Mouse (Mus musculus) mouse trophoblast stem cell (cell line): ENCODE results near the gene Mgat1.
"Not testable (repeated sequence)": the region's sequence is repeated elsewhere in the genome, so short reads cannot be mapped to it uniquely, and the experiment has no call there.

Source experiments
- in situ Hi-C, 2 experiments: fragments of 300-500 bp; cut with MseI, MboI; formaldehyde crosslinking; loops; 2 replicates in 1 of 2; 3 replicates in 1 of 2; pipeline ENCODE4 v1.15.1; 2025

The Mgat1 gene

DNA sequence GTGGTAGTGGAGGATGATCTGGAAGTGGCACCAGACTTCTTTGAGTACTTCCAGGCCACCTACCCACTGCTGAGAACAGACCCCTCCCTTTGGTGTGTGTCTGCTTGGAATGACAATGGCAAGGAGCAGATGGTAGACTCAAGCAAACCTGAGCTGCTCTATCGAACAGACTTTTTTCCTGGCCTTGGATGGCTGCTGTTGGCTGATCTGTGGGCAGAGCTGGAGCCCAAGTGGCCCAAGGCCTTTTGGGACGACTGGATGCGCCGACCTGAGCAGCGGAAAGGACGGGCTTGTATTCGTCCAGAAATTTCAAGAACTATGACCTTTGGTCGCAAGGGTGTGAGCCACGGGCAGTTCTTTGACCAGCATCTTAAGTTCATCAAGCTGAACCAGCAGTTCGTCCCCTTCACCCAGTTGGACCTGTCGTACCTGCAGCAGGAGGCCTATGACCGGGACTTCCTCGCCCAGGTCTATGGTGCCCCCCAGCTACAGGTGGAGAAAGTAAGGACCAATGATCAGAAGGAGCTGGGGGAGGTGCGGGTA, 17.4 kb downstream of the Mgat1 start:
- in situ Hi-C loops, result loop anchor here in 1 of 2 experiments (10.0 kb wide), 1 partner anchor 387 kb away; the partner anchor contains the start of gene Irgm1

DNA sequence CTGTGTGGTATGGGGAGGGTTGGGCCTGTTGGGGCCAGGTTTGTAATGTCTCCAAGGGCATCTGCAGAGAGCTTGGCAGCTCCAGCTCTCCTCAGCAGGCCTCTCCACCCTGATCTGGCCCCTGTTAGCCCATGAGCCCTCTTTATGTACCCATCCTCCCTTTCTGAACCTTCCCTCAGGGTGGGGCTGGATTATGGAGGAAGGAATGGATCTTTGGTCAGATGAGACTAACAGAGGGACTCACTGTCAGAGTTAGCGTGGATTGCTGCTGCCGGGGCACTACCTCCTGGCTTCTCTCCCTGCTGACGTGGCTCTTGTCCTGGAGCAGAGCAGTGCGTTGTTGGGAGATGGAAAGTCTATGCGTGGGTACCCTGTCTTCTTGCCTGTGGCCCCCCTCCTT, 18.3 kb downstream of the Mgat1 start:
- in situ Hi-C loops, result loop anchor here in 1 of 2 experiments (10.0 kb wide), 1 partner anchor 387 kb away; the partner anchor contains the start of gene Irgm1

DNA sequence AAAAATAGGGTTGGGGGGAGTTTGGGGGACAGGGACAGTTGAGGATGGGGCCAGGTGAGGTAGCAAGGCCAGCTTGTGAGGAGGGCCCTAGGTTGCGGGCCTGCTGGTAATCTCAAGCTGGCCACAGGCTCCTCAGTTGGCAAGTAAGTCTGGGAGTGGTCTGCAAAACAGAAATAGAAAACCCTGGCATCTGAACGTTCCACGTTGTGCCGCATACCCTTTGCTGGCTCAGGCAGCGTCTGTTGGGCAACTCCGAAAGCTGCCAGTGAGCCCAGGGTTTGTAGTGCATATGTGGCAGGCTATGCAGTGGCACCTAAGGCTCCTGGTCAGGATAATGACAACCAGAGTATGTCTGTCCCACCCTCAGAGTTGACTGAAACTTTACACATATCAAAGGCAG, 19.2 kb downstream of the Mgat1 start:
- in situ Hi-C loops, result loop anchor here in 1 of 2 experiments (10.0 kb wide), 1 partner anchor 388 kb away; the partner anchor contains the start of gene Irgm1

DNA sequence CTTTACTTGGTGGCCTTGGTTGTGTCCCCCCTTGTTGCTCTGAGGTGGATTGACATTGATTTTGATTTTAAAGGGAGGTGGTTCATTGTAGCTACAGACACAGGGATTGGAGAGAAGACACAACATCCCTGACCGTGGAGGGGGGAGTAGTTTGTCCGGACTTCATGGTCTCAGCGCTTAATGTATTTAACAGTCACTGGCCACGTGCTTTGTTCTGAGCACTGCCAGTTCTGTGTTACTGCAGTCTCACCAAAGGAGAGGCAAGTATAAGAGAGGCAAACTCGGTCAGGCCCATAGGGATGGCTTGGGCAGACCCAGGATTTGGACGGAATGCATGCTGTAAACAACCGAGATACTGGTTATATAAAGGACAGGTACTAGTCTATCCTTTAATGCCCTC, 20.1 kb downstream of the Mgat1 start:
- in situ Hi-C loops, result loop anchor here in 1 of 2 experiments (10.0 kb wide), 1 partner anchor 389 kb away; the partner anchor contains the start of gene Irgm1

DNA sequence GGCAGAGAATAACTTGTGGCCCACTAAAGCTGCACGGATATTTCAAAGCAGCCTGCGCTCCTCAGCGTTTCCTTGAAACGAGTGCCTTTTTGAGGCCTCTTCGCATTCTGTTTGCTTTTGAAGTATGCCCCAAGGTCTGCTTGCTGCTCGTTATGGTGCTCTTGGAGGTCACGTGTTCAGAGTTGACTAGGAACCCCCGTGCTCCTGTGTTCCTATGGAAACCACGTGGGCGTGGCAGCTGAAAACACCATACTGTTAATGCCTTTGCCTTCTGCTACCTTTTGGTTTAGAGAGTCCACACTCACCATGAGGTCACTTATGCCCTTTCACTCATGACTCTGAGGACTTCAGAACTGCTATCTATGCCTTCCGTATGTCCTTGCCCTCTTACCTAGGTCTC, 20.6 kb downstream of the Mgat1 start:
- in situ Hi-C loops, result loop anchor here in 1 of 2 experiments (10.0 kb wide), 1 partner anchor 390 kb away; the partner anchor contains the start of gene Irgm1

DNA sequence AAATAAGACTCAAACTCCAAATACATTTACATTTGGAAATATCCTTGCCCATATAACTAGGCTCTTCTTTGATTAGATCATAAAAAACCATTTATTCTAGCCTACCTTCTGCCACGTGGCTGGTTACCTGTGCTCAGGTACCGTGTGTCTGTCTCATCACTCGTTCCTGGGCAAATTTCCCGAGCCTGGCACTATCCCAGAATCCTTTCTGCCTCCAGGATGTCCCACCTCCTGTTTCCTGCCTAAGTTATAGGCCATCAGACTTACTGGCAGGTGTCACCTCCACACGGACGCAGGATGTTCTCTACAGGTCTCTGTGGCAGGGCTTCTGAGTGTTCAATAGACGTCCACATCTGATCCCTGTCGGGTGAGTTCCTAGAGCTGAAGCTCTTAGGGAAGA, 21.1 kb downstream of the Mgat1 start:
- in situ Hi-C loops, result loop anchor here in 1 of 2 experiments (10.0 kb wide), 1 partner anchor 390 kb away; the partner anchor contains the start of gene Irgm1

DNA sequence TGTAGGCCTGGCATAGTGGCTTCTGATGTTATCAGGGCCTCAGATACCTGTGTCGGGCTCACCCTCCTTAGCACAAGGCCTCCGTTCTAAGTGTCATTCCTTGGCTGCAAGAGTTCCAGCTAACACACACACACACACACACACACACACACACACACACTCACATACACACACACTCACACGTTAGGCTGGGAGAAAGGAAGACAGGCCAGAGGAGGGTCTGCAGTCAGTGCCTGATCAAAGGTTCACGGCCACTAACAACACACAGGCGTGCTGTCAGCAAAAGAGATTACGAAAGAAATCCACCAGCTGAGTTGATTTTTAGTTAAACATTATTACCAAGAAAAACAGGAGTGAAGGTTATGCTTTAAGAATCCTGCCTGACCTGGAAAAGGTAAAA, 22.7 kb downstream of the Mgat1 start:
- in situ Hi-C loops, result loop anchor here in 1 of 2 experiments (10.0 kb wide), 1 partner anchor 392 kb away; the partner anchor contains the start of gene Irgm1

DNA sequence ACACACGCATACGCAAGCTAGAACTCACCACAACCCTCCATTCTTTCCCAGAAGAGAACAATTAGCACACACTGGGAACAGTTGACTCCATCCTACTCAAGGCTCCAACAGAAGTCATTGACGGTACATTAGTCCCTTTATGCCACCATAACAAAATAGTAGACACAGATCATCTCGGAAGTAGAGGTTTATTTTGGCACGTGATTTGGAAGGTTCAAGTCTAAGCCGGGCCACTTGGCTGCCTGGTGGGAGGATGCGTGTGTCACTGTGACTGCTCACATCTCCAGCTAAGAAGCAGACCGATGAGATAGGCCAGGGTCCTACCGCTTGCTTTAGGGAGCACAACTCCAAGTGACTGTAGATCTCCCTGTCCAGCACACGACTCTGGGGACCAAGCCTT, 23.3 kb downstream of the Mgat1 start:
- in situ Hi-C loops, result loop anchor here in 1 of 2 experiments (10.0 kb wide), 1 partner anchor 393 kb away; the partner anchor contains the start of gene Irgm1

DNA sequence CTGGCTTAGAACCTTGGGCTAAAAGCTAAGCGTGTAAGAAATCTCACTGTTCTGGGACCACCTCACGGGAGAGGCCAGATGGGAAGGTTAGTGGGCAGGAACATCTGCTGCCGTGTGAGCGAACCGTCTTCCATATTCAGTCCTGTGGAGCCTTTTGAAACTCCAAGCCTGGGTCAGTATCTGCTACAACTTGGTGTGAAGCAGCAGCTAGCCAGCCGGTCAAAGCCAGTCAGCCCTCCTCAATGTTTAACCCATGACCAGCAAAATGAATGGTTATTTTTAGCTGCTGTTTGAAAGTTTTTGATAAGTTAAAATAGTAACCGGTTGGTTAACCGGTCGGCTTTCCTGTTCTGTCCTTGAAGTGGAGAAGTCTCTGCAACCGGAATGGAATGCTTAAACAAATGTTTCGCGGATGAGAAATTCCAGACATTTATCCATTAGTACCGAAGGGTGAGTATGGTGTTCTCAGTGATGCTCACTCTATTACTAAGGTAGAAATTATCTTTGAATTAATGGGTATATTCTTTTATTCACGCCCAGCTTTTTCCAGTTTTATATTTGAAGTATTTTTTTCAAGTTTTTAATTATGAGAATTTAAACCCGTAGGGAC, 24.1 kb downstream of the Mgat1 start:
- in situ Hi-C loops, result loop anchor here in 1 of 2 experiments (10.0 kb wide), 1 partner anchor 393 kb away; the partner anchor contains the start of gene Irgm1

DNA sequence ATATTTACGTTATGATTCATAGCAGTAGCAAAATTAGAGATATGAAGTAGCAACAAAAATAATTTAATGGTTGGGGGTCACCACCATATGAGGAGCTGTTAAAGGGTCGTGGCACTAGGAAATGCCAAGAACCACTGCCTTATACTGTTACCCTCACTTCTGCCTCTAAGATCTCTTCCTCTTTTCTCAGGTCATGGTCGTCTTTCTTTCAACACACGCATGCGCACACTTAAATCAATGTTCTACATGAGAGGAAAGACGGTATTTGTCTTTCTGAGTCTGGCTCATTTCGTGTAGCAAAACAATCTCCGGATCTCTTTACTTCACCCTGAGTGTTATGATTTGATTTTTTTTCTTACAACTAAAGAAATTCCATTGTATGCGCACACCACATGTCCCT, 25.8 kb downstream of the Mgat1 start:
- in situ Hi-C loops, result loop anchor here (5.0 to 10.0 kb wide), 3 partner anchors 77 to 395 kb away; partner anchors contain the start of genes Btnl9 (in 1 of the 2) and Irgm1 (in 1 of the 2)

DNA sequence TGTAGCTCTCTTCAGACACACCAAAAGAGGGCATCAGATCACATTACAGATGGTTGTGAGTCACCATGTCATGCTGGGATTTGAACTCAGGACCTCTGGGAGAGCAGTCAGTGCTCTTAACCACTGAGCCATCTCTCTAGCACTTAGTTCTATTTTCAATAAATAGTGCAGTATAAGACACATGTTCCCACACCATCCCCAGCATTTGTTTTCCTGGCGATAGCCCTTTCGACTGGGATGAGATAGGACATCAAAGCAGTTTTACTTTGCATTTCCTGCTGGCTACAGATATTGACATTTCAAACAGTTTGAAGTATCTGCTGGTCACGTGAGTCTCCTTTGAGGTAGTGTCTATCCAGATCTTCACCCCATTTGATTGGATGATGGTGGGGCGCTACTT, 26.4 kb downstream of the Mgat1 start:
- in situ Hi-C loops, result loop anchor here (5.0 kb wide), 2 partner anchors 78 to 83 kb away; partner anchors contain the start of gene Btnl9 (in 1 of the 2)

DNA sequence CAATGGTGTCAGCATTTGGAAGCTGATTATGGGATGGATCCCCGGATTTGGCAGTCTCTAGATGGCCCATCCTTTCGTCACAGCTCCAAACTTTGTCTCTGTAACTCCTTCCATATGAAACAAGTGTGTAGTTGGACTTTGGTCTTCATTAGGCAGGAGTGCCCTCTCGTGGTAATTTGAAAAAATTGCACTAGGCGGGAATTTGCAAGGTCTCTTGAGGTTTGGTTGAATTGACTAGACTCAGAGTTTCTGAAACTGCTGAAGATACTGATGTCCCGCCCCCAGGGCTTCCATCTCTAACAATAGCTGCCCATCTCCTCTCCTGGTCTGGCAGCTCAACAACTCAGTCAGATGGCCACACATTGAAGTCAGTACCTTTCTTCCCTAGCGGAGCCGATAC, 27.3 kb downstream of the Mgat1 start:
- in situ Hi-C loops, result loop anchor here (5.0 kb wide), 2 partner anchors 79 to 84 kb away; partner anchors contain the start of gene Btnl9 (in 1 of the 2)

DNA sequence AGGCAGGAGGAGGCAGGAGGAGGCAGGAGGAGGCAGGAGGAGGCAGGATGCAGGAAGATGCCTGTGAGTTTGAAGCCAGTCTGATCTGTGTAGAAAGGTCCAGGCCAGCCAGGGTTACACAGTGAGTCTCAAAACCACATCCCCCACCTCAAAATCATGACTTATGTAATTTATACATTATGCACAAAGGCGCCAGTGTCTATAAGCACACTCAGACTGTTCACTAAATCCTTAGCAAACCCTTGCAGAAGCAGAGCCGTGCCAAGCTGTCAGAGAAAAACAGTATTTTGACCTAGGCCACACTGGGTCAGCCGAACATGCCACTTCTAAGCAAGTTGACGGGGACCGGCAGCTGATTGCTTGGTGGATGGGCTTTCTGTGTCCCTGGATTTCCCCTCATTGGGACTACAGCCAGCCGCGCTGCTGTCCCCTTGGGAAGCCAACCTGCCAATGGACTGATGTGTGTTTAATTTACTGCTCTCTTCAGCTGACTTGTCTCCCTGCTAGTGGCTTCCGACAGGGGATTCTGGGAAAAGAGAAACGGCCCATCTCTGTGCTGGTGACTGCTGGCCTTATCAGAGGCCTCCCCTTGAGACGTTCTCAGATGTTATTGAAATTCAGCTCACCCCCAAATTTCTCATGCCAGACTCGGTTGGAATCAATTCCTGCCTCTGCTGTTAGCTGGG, 30.0 kb downstream of the Mgat1 start:
- in situ Hi-C loops, result loop anchor here (5.0 kb wide), 2 partner anchors 82 to 87 kb away; partner anchors contain the start of gene Btnl9 (in 1 of the 2)

DNA sequence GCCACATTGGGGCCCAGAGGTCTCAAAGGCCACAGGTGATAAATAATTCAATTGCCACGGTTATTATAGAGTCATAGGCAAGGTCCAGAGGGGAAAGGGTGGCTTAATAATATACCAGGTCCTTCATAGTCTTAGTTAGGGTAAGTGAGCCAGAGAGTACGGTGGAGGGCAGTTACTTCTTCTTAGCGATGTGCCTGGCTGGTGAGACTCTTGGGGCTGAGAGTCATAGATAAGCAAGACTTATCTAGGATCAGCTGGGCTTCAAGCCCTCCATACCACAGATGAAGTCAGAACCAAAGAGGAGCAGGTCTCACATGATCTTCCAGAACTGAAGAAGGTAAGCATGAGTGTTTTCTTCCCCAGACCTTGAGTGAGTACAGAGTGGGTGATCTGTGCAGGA, 34.2 kb downstream of the Mgat1 start, which contains the start of gene Olfr1393:
Olfr1393 (plus strand) TSS at position 83 of the 400 bp plus-strand sequence.
- in situ Hi-C loops, result no loop called here

DNA sequence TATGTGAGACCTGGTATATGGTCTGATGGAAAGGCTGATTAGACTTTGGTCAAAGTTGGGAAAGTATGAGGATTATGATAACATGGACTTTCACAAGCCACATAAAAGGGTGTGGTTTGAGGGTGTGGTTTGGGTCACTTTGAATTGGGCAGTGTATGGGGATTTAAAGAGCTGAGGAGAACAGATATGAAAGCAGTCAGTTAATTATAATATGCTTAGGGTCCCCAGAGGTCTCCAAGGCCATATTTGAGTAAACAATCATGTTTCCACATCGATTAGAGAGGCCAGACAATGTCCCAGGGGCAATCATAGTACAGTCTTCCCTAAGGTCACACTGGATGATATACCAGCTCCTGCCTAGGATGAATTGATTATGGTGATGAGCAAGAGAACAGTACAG, 41.0 kb downstream of the Mgat1 start, which contains the start of gene Olfr1392:
Olfr1392 (plus strand) TSS at position 301 of the 400 bp plus-strand sequence.
- in situ Hi-C loops, result not testable (repeated sequence)

DNA sequence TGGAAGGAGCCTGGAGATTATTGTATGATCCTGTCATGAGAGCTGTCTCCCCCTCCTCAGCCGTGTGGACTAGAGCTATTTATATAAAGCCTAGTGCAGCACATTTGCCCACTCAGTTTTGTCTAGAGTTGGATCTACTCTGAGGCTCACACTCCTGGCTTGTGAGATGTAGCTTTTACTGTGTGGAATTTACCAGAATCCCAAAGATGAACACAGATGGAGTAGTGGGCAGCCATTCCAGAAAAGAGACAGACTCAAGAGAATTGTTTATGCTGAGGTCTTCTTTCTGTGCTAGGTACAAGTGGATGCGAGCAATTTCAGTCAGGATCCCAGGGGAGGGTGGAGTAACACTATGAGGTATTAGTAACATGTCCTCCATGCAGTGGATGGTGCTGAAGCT, 43.3 kb downstream of the Mgat1 start:
- in situ Hi-C loops, result no loop called here

DNA sequence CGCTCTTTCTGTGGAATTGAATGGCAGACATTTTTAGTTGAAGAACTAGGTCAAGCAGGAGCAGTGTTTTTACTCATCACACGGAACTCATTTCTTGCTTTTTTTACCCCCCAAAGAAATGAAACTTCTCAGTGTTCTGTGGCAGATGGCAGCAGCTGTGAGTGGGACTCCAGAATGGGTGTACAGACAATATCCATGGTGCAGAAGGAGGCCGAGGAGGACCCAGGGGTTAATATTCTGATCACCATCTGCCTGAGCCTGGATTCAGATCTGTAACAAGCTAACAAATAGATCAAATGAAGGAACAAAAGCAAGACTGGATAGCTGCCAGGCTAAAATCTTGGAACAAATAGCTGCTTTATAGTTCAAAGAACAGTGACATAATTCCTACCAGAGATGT, 48.8 kb downstream of the Mgat1 start:
- in situ Hi-C loops, result no loop called here

DNA sequence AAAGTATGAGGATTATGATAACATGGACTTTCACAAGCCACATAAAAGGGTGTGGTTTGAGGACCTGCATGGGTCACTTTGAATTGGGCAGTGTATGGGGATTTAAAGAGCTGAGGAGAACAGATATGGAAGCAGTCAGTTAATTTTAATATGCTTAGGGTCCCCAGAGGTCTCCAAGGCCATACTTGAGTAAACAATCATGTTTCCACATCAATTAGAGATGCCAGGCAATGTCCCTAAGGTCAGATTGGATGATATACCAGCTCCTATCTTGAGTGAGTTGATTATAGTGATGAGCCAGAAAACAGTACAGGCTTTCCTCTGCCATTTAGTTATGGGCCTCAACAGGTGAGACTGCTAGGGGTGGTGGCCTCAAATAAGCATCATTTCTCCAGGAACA, 60.5 kb downstream of the Mgat1 start, which contains the start of gene Olfr10:
Olfr10 (plus strand) TSS at position 301 of the 400 bp plus-strand sequence.
- in situ Hi-C loops, result no loop called here

DNA sequence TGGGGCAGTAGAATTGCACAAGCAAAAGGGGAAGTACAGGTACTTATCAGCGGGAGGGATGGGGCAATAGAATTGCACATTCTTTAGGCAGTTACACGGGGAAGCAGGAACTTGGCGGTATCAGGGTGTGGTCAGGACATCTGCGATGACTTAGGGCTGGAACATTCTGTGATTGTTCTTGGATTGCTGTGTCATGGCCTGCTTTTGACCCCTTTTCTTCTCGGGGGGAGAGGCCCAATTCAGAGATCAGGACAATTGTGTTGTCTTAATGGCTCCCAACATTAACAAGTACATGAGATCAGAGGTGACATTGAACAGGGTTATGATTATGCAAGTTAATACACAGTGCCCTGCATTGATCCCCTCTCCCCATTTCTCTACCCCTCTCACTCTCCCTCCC, 64.6 kb downstream of the Mgat1 start:
- in situ Hi-C loops, result not testable (repeated sequence)
